Mouse (Mus musculus) urinary bladder, postnatal 25 days (tissue): Measurements from ENCODE around the gene Zdhhc14.

Source experiments
- DNase-seq: peaks from one replicate; pipeline ENCODE4 v3.0.0; 2022; ENCODE audit warnings: low spot score

Gene Zdhhc14

GRCm38 (mm10) chr17:5504969-5505368 lies 12.6 kb downstream of the Zdhhc14 start:
- no peak for DNase-seq

- no peak for DNase-seq
Measured at GRCm38 (mm10) chr17:5506553-5506952, 14.2 kb downstream of the Zdhhc14 start.

- DNase-seq, result no peak
Measured at GRCm38 (mm10) chr17:5506988-5507387, 14.6 kb downstream of the Zdhhc14 start.

GRCm38 (mm10) chr17:5508030-5508429 lies 15.7 kb downstream of the Zdhhc14 start:
- no peak for DNase-seq

GRCm38 (mm10) chr17:5510564-5510963 lies 18.2 kb downstream of the Zdhhc14 start:
- DNase-seq, result no peak

GRCm38 (mm10) chr17:5511724-5512123 lies 19.4 kb downstream of the Zdhhc14 start:
- DNase-seq, result no peak

- no peak for DNase-seq
Measured at GRCm38 (mm10) chr17:5519466-5519865, 27.1 kb downstream of the Zdhhc14 start.

- DNase-seq, result no peak
Measured at GRCm38 (mm10) chr17:5519910-5520592, 27.7 kb downstream of the Zdhhc14 start.

- no peak for DNase-seq
Measured at GRCm38 (mm10) chr17:5521532-5521931, 29.2 kb downstream of the Zdhhc14 start.

- DNase-seq, result no peak
Measured at GRCm38 (mm10) chr17:5529552-5529951, 37.2 kb downstream of the Zdhhc14 start.

- no peak for DNase-seq
Measured at GRCm38 (mm10) chr17:5532816-5533215, 40.5 kb downstream of the Zdhhc14 start.

GRCm38 (mm10) chr17:5535357-5535756 lies 43.0 kb downstream of the Zdhhc14 start:
- no peak for DNase-seq

GRCm38 (mm10) chr17:5536259-5537094 lies 44.1 kb downstream of the Zdhhc14 start:
- no peak for DNase-seq

GRCm38 (mm10) chr17:5537095-5537575 lies 44.8 kb downstream of the Zdhhc14 start:
- no peak for DNase-seq

- no peak for DNase-seq
Measured at GRCm38 (mm10) chr17:5542177-5542576, 49.8 kb downstream of the Zdhhc14 start.

GRCm38 (mm10) chr17:5544065-5544464 lies 51.7 kb downstream of the Zdhhc14 start:
- DNase-seq, result no peak

GRCm38 (mm10) chr17:5545065-5545464 lies 52.7 kb downstream of the Zdhhc14 start:
- DNase-seq, result no peak

GRCm38 (mm10) chr17:5548546-5548945 lies 56.2 kb downstream of the Zdhhc14 start:
- no peak for DNase-seq

- no peak for DNase-seq
Measured at GRCm38 (mm10) chr17:5549460-5549859, 57.1 kb downstream of the Zdhhc14 start.

GRCm38 (mm10) chr17:5550444-5550843 lies 58.1 kb downstream of the Zdhhc14 start:
- DNase-seq, result no peak

GRCm38 (mm10) chr17:5551136-5551535 lies 58.8 kb downstream of the Zdhhc14 start:
- DNase-seq, result no peak

GRCm38 (mm10) chr17:5552036-5552760 lies 59.8 kb downstream of the Zdhhc14 start:
- DNase-seq, result no peak

- no peak for DNase-seq
Measured at GRCm38 (mm10) chr17:5553556-5553955, 61.2 kb downstream of the Zdhhc14 start.
